Mouse (Mus musculus) kidney, adult 2 months (tissue): ENCODE measurements around the gene Ccl20.

Experiments used
- CTCF ChIP-seq: fragments of 200-500 bp; conservative IDR thresholded peaks from 2 replicates; pipeline ENCODE4 v1.5.1; 2011; ENCODE audit warnings: low read depth, mild to moderate bottlenecking, control low read depth, low read length, moderate library complexity, mixed read lengths; ENCODE audit not compliant: insufficient read depth, insufficient read length
- POLR2A ChIP-seq: fragments of 200-500 bp; IDR thresholded peaks from one replicate; pipeline ENCODE4 v1.6.1; 2011; ENCODE audit warnings: low read depth, low read length, control low read depth

GRCm38 (mm10) chr1:83123201-83123600, 6.6 kb downstream of the Ccl20 start:
- no peak for TF ChIP-seq POLR2A
- no peak for TF ChIP-seq CTCF
